Mouse (Mus musculus) megakaryocyte progenitor cell, adult 5-6 weeks (primary cell): ENCODE results near the gene Atp5s. TPM values are rescaled to one million over a fixed set of nuclear protein-coding genes. Genes with fewer than 3 reads are reported as not detected.
A peak's percentile ranks its signal among the peaks of the same experiment; 100 is the strongest.

Experiments
- ATAC-seq: replicated peaks from 2 replicates; pipeline ENCODE4 v1.8.0; 2016; ENCODE audit warnings: mild to moderate bottlenecking, moderate TSS enrichment, inconsistent platforms; ENCODE audit not compliant: poor library complexity
- total RNA-seq, 2 experiments: library from RNA; stranded (forward) in 1 of 2; stranded (reverse) in 1 of 2; fragments of 157-497, 149-512 nt in 1 of 2; fragments of 200-1000 nt in 1 of 2; gene quantifications; 2 replicates each; pipeline versions ENCODE4 v1.2.3 to v1.2.4; 2015 to 2017

Atp5s gene
- total RNA-seq, 2 experiments from 2014 or later = 15.1 to 31.6 TPM

DNA sequence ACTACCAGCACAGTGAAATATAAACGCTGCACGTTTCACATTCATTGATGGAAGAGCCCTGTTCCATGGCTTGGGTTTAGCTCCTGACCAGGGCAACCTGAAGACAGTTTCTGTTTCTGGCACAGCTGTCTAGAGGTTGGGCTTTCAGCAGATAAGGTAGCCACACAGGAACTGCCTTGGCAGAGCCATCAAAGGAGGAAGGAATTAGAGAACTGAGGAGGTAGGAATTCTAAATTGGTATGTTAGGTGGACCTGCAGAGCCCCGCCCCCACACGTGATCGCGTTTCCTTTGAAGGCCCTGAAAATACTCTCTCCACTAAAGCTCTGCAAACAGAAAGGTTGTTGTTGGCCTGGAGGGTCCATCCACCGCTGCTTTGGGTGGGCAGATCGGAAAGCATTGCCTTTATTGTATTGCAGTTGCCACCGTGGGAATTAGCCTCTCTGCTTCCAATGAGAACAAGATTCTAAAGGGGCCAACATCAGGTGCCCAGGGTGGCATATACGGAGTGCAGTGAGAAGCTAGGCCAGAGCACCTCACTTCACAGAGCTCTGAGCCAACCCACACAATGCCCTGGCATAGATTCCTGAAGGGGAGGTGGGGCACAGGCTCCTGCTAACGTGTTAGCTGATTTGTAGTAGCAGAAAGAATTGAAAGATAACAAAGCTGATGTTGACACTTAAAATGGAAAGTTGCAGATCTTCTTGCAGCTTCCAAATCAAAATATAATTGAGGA is 52.0 kb downstream of the Atp5s start:
- peak; percentile 76 for ATAC-seq

DNA sequence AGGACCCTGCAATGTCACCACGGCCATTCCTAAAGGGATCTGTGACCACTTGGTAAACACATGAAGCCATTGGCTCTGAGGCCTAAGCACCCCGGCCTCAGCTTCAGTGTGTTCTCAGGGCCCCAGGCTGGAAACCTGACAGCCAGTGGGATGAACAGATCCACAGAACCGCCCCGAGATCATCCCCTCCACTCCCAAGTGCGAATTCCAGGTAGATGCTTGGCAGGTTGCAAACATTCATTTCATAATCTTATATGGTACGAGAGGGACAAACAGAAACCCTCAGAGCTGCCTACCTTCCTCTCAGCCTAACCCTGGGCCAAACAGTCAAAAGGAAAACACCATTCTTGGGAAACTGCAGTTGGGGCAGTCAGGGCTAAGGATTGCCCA is 52.6 kb downstream of the Atp5s start:
- ATAC-seq = no peak

DNA sequence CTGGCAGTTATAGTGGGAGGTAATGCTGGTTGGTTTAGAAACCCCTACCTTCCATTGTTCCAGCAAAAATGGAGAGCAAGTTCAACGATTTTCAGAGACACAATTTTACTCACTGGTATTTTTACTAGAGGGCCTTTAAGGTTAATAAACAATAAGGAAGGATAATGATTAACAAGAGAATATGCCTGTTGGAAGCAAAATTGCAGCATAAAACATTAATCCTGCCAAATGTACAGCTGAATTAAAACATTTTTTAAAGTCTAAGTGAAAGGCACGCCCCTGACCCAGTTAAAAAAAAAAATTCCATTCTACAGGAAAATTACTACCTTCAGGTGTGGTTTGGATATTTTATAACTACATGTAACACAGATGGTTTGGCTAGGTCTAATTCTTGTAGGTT is 53.2 kb downstream of the Atp5s start:
- ATAC-seq = no peak

DNA sequence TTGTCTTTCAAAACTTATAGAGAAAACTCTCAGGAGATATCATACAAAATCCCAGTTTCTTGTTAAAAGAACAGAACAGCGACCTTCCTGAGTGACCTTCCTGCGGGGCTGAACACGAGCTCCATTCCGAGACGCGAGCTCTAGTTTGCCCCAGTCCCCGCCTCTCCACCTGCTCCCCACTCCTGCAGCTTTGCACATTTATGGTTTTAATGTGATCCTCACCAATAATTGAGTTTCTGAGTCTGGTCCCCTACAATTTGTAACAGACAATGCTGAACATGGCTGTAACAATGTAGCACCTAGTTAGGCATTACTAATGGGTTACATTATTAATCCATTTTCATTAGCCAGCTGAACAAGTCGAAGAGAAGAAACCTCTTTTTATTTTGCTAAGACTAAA is 56.7 kb downstream of the Atp5s start:
- no peak for ATAC-seq

DNA sequence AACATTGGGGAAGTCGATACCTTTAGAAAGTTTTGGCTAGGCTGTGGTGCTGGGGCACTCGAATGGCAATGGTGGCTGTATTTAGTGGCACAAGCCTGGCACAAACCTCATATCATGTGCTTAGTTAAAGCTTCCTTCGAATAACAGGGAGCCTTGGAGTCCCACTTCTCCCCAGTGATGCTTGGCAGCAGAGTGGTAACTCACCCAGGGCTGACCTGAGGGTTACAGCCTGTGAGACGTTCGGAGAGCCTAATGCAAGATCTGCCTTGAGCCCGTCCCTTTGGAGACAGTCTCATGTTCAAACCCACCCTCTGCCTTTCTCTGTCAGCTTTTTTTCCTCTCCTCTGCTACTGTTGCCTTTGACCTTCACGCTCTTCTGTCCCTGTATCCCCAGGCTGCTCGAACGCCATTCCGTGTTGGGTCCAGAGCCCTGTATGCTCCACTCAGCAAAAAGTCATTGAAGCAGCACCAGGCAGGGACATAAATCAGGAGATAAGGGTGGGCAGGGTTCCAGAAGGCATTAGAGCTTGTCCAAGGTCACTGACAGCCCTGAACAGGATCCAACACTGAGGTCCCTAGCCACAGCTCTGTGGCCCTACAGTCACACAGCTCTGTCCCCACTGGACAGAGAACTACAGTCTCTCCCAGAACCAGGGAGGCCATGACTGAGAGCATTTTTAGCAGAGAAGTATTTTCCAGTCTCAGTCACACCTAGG is 57.3 kb downstream of the Atp5s start:
- 0 out of 2 replicates have a peak, but pooled peaks have one; percentile 17 for ATAC-seq

DNA sequence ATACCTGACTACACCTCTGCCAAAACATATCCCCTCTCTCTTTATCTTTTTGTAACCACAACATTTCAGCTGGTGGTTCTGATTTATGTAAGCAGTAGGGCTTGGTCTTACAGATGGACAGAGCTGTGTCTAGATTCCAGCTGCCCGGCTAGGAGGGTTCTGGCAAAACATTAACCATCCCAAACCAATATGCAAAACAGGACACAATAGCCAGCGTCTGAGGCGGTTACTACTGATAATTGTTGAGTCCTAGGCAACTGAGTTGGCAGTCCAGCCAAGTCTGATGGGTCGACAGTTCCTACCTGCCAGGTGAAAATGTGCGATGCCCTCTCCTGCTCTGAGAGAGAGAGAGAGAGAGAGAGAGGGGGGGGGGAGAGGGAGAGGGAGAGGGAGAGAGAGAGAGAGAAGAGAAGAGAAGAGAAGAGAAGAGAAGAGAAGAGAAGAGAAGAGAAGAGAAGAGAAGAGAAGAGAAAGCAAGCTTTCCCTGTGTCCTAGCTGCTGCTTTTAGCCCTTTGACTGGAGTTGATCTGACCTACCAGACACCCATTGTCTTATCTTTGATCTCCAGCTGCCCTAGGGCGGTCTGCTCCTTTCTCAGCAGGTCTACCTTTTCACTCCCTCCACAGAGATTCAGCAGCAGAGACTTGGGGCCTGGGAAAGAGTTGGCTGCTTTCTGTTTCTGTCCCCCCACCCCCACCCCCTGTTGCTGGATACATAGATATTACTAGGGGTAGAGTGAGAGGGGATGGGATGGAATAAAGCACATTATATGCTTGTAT is 58.7 kb downstream of the Atp5s start:
- ATAC-seq = peak; percentile 93

DNA sequence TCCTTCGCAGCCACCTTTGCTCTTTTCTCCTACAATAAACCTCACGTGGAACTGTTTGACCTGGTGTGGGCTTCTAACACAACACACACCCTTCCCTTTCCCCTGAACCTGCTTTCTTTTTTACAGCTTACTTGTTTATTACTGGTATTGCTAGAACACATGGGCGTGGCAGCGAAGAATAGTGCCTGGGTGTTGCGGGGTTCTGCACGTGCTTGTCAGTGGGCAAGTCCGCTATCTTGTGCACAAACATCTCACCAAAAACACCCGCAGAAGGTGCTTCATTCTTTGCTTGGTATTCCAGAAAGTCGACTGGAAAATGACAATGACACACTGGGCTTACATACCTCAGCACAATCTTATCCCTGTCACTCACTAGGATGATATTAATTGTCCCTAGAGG is 60.7 kb downstream of the Atp5s start:
- no peak for ATAC-seq

DNA sequence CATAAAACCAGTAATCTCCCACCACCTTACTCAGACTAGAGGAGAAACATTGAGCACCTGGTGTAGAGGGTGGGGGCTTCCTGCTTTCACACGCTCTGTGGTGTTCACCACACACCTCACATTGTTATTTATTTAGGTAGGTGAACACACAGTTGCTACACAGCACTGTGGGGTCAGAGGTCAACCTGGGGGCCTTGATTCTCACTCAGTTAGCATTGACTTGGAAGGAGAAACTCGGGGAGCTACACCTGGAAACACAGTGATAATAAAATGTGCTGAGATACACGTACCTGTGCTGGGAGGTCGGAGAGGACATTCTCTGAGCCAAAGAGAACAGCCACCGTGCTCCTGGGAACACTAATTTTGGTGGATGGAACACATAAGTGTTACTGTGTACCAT is 63.6 kb downstream of the Atp5s start:
- ATAC-seq = no peak

DNA sequence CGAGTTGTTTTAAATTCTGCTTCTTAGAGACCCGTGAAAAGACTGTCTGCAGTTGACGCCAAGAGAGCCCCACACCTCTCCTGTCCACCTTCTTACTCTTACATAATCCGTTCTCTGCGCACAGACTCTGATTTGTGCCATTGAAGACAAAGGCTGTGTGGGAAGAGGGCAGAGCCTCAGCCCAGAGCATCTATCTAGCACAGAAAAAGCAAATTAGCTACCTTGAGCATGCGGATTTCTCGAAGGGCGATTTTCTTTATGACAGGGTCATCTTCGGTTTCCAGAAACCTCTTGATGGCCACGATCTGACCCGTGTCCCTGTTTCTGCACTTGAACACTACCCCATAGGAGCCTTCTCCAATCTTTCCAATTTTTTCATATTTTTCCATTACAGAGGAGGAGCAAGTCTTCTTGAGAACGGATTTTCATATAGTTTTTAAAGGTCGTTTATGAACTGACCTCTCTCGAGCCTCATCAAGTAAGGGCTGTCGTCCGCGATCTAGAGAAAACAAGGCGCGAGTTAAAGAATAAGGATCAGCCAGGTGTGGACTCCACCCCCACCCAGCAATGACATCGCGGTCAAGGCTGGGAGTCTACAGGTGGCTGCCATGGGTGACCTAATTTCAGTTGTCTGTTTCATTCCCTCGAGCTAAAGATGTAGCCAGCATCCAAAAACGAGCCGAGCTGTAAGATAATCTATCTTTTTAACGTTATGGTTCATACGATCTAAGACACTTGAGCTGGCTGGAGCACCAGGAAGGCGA is 65.2 kb downstream of the Atp5s start:
- ATAC-seq = no peak

DNA sequence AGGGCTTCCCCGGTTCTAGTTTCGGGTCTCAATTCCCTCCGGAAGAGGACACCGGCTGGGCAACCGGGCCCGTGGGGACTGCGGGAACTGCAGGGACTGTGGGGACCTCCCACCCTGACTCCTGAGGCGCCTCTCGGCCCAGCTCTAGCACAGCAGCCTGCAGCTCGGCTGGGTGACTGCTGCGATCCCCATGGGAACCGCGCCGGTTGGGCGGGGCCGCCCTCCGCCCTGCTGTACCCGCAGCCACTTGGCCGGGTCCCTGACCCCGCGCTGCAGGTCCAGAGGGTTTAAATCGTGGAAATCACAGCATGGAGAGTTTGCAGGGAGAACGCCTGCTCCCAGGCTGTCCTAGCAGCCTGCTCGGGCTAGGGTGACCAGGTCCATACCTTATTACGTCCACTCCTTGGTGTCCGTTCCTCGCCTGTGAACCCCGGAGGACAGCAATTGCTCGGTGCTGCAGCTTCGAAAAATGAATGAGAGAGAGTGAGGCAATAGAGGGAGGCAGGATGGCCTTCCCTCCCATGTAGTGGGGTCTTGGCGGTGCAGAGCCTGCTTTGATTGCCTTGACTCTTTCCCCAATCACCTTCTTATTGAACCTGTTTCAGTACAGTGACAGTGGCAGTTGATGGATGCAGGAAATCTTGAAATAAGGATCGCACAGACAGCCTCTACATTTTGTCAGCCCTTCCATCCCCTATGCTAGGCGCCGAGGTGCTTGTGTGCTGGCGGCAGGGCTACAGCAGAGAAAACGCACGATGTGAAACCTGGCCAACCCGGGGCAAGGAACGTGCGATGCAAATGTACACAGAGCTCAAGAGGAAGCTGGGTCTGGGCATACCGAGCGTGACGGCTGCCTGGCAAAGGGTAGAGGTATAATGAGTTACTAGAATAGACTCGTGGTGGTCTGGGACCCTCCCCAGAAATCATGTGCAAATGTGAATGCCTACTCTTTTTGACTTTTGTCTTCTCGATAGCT is 66.1 kb downstream of the Atp5s start, which contains the start of gene Cdkl1:
TSS of gene Cdkl1 (minus strand) at position 738 of the 976 bp plus-strand sequence.
- peak; percentile 94 for ATAC-seq

Other genes with a start within 250 kb of the Atp5s start
- 15.0 and 15.3 TPM in 2 replicates for gene Vcpkmt, start 141.9 kb upstream of the Atp5s start, total RNA-seq (2015)
- 10.5 and 17.5 TPM in 2 replicates for gene Vcpkmt, start 141.9 kb upstream of the Atp5s start, total RNA-seq (2017)
- 47.1 and 53.9 TPM in 2 replicates for gene Sos2, start 43.1 kb upstream of the Atp5s start, total RNA-seq (2015)
- gene Sos2, start 43.1 kb upstream of the Atp5s start, total RNA-seq (2017) = 25.5 and 35.5 TPM in 2 replicates
- 13.6 and 21.3 TPM in 2 replicates for gene L2hgdh, start 77 bp upstream of the Atp5s start, total RNA-seq (2015)
- gene L2hgdh, start 77 bp upstream of the Atp5s start, total RNA-seq (2017) = 33.9 and 35.8 TPM in 2 replicates
- gene Cdkl1, start 66.3 kb downstream of the Atp5s start, total RNA-seq (2015) = not detected in 2 replicates
- gene Cdkl1, start 66.3 kb downstream of the Atp5s start, total RNA-seq (2017) = not detected in 2 replicates
- 0.79 and 1.4 TPM in 2 replicates for gene Atl1, start 167.7 kb downstream of the Atp5s start, total RNA-seq (2015)
- 1.4 and 2.6 TPM in 2 replicates for gene Atl1, start 167.7 kb downstream of the Atp5s start, total RNA-seq (2017)
- gene Map4k5, start 168.2 kb downstream of the Atp5s start, total RNA-seq (2015) = 14.9 and 17.7 TPM in 2 replicates
- gene Map4k5, start 168.2 kb downstream of the Atp5s start, total RNA-seq (2017) = 16.8 and 18.0 TPM in 2 replicates